Comparison of ENCODE assay signal across 14 mouse cellular contexts in genomic region chr6:112255388-112256225, GRCm38 (mm10). TPM values are rescaled to one million over a fixed set of nuclear protein-coding genes. Genes with fewer than 3 reads are reported as not detected.
A peak's percentile ranks its signal among the peaks of the same experiment; 100 is the strongest.
DNase-seq lines count a peak whose midpoint lies in the region; ATAC-seq and TF ChIP-seq lines count a peak whose summit lies in the region.
"Had no signal": no experiment of that assay in that cellular context is flagged by ENCODE, and none has a peak within 500 bp of the region (broad histone marks: within the 10 kb centered on the region; RNA-seq: fewer than 3 reads in every experiment).

No protein-coding gene starts in this region.

- peaks cover 15% of the 10 kb centered on the region for H3K4me1 ChIP-seq in heart, embryonic 16.5 days (ENCODE audit: control insufficient read depth, insufficient read depth, low read length)
- H3K4me1 ChIP-seq in liver, postnatal 0 days (ENCODE audit: insufficient read depth), result no peaks in the 10 kb centered on the region
- H3K4me1 ChIP-seq: forebrain, embryonic 15.5 days had no signal

- WGBS in heart, embryonic 16.5 days, result 61% methylated on average over 11 of the region's 11 CpGs
- WGBS in liver, postnatal 0 days (ENCODE audit: insufficient replicate concordance), result 67% methylated on average over 11 of the region's 11 CpGs

- ATAC-seq in heart, embryonic 16.5 days (replicated peaks; ENCODE audit: extremely low read depth, insufficient read depth, low FRiP score), result peak; percentile 18; the same call in 1 of the 2 replicates
- ATAC-seq in liver, postnatal 0 days, result no peak
- ATAC-seq: forebrain, embryonic 15.5 days had no signal

- no peak for TF ChIP-seq CTCF in liver, postnatal 0 days (IDR thresholded peaks at IDR 0.05; ENCODE audit: low read depth)

- no peak for TF ChIP-seq EP300 in liver, postnatal 0 days (IDR thresholded peaks at IDR 0.05; ENCODE audit: low read depth)

- H3K4me2 ChIP-seq in heart, embryonic 16.5 days (ENCODE audit: low read depth, low read length), result no peak overlapping the region
- H3K4me2 ChIP-seq in liver, postnatal 0 days (ENCODE audit: low read depth, low read length), result no peak overlapping the region
- H3K4me2 ChIP-seq: embryonic facial prominence, embryonic 13.5 days; forebrain, embryonic 15.5 days; hindbrain, embryonic 14.5 days had no signal

- no peaks in the 10 kb centered on the region for H3K36me3 ChIP-seq in heart, embryonic 16.5 days (ENCODE audit: control insufficient read depth, insufficient read depth)
- H3K36me3 ChIP-seq in liver, postnatal 0 days (replicated peaks; ENCODE audit: insufficient read depth, low read length), result no peaks in the 10 kb centered on the region
- H3K36me3 ChIP-seq: embryonic facial prominence, embryonic 13.5 days; forebrain, embryonic 15.5 days had no signal

- H3K9ac ChIP-seq in heart, embryonic 16.5 days (ENCODE audit: low read length), result no peak overlapping the region
- H3K9ac ChIP-seq in liver, postnatal 0 days (replicated peaks), result no peak overlapping the region
- H3K9ac ChIP-seq: embryonic facial prominence, embryonic 13.5 days; forebrain, embryonic 15.5 days; hindbrain, embryonic 14.5 days had no signal

- H3K27me3 ChIP-seq in heart, embryonic 16.5 days (ENCODE audit: control insufficient read depth, insufficient read depth, low read length), result no peaks in the 10 kb centered on the region
- no peaks in the 10 kb centered on the region for H3K27me3 ChIP-seq in liver, postnatal 0 days (ENCODE audit: insufficient read depth, low read length)
- H3K27me3 ChIP-seq: embryonic facial prominence, embryonic 13.5 days; forebrain, embryonic 15.5 days had no signal

- DNase-seq in adrenal gland, adult (ENCODE audit: inconsistent age in 2 of 2, low spot score in 1 of 2), result peak; percentile 25 to 55
- DNase-seq in adrenal gland, adult 18-20 months (ENCODE audit: low spot score in 2 of 2), result no peak
- no peak for DNase-seq in heart, adult 8-10 months (ENCODE audit: low spot score)
- DNase-seq in liver, result peak; percentile 11
- DNase-seq in liver, postnatal 0 days, result no peak
- peak; percentile 47 to 50 for DNase-seq in kidney, postnatal 25 days
- DNase-seq in left cerebral cortex, adult 8-10 months (ENCODE audit: low spot score in 2 of 2), result no peak
- DNase-seq: cerebellum, adult 9-11 months; gastrocnemius, postnatal 36 days; right cerebral cortex, postnatal 4 days had no signal

- no peak overlapping the region for H3K4me3 ChIP-seq in heart, embryonic 16.5 days (ENCODE audit: low read length)
- H3K4me3 ChIP-seq in liver, postnatal 0 days (ENCODE audit: low read depth, low read length), result no peak overlapping the region
- H3K4me3 ChIP-seq: embryonic facial prominence, embryonic 13.5 days; forebrain, embryonic 15.5 days had no signal

- H3K9me3 ChIP-seq in heart, embryonic 16.5 days (replicated peaks; ENCODE audit: control insufficient read depth, low read length), result no peaks in the 10 kb centered on the region
- H3K9me3 ChIP-seq in liver, postnatal 0 days (ENCODE audit: low read length), result no peaks in the 10 kb centered on the region
- H3K9me3 ChIP-seq: embryonic facial prominence, embryonic 13.5 days; forebrain, embryonic 15.5 days had no signal

- peak overlapping the region; percentile 48 for H3K27ac ChIP-seq in heart, embryonic 16.5 days (ENCODE audit: low read length)
- no peak overlapping the region for H3K27ac ChIP-seq in liver, postnatal 0 days (ENCODE audit: low read depth)
- H3K27ac ChIP-seq: embryonic facial prominence, embryonic 13.5 days; forebrain, embryonic 15.5 days; hindbrain, embryonic 14.5 days had no signal

RNA-seq across cellular contexts. Expression of gene Lmcd1, which starts 18.0 kb away (rescaled TPM):
- 1 to 10 TPM; 6.4 to 7.9 TPM for total RNA-seq in adrenal gland, adult 18-20 months (2021)
- 58.0 and 60.2 TPM in 2 replicates for polyA plus RNA-seq in heart, embryonic 16.5 days (2015; fragmentation: Nextera tagmentation; extraction: Ambion mirVana)
- total RNA-seq in heart, adult 8-10 months (2022), result 10 to 100 TPM; 32.8 to 38.7 (median 36.6) TPM
- 0.65 and 1.5 TPM in 2 replicates for polyA plus RNA-seq in liver, postnatal 0 days (2015; fragmentation: Nextera tagmentation; extraction: Ambion mirVana)
- total RNA-seq in left cerebral cortex, adult 8-10 months (2022), result 10 to 100 TPM in 1 of 4 experiments, 1 to 10 TPM in 3; 8.7 to 10.8 (median 9.5) TPM

Comparison
In these comparisons a context has a peak if more than half of its experiments do, and no peak if none do; other contexts are left out.
1. DNase-seq: peak in adrenal gland, adult (2 of 2), liver (single experiment) and kidney, postnatal 25 days (2 of 2); none in adrenal gland, adult 18-20 months (0 of 2), heart, adult 8-10 months (single experiment), liver, postnatal 0 days (single experiment) and left cerebral cortex, adult 8-10 months (0 of 2).